Mouse (Mus musculus) ES-E14 (cell line): ENCODE data around the gene Krt23. TPM values are rescaled to one million over a fixed set of nuclear protein-coding genes. Genes with fewer than 3 reads are reported as not detected.

ENCODE experiments used
- DNase-seq: peaks from one replicate; pipeline ENCODE4 v3.0.0-alpha.2; 2013; ENCODE audit warnings: low read depth, low spot score
- H3K27ac ChIP-seq: 2 replicates; pipeline ENCODE4 v1.5.1; 2012; ENCODE audit warnings: low read depth, mild to moderate bottlenecking, low read length, moderate library complexity, mixed read lengths; ENCODE audit not compliant: poor library complexity, insufficient read depth, severe bottlenecking
- H3K36me3 ChIP-seq: 2 replicates; pipeline ENCODE4 v1.6.1; 2012; ENCODE audit warnings: mild to moderate bottlenecking, low read length, moderate library complexity, mixed read lengths; ENCODE audit not compliant: control insufficient read depth, poor library complexity, insufficient read depth, severe bottlenecking
- H3K4me1 ChIP-seq, 2 experiments: fragments of 150-350 bp in 1 of 2; sonication (generic) in 1 of 2; 2 replicates each; pipeline ENCODE4 v1.6.1; 2012; ENCODE audit warnings: low read length in 2 of 2, mild to moderate bottlenecking in 1 of 2, mixed read lengths in 1 of 2; ENCODE audit not compliant: control insufficient read depth in 2 of 2, insufficient read depth in 2 of 2, poor library complexity in 1 of 2
- H3K4me3 ChIP-seq, 2 experiments: fragments of 150-350 bp in 1 of 2; sonication (generic) in 1 of 2; 2 replicates each; pipeline ENCODE4 v1.5.1; 2012; ENCODE audit warnings: low read length in 2 of 2, low read depth in 1 of 2, mild to moderate bottlenecking in 1 of 2, mixed read lengths in 1 of 2; ENCODE audit not compliant: insufficient read depth in 1 of 2, poor library complexity in 1 of 2, severe bottlenecking in 1 of 2
- H3K9ac ChIP-seq: 2 replicates; pipeline ENCODE4 v1.6.1; 2012; ENCODE audit warnings: low read depth, mild to moderate bottlenecking, low read length, mixed read lengths; ENCODE audit not compliant: poor library complexity, insufficient read depth, severe bottlenecking
- H3K9me3 ChIP-seq: fragments of 150-350 bp; sonication (generic); 2 replicates; pipeline ENCODE4 v1.6.1; 2012; ENCODE audit warnings: low read depth, mild to moderate bottlenecking, low read length; ENCODE audit not compliant: control insufficient read depth, insufficient read depth
- CHD2 ChIP-seq: IDR thresholded peaks from 2 replicates; pipeline ENCODE4 v1.6.1; 2014; ENCODE audit warnings: mild to moderate bottlenecking, low read depth, low read length, inconsistent platforms
- HCFC1 ChIP-seq: IDR thresholded peaks from 2 replicates; pipeline ENCODE4 v1.6.1; 2012; ENCODE audit warnings: low read length, inconsistent platforms, borderline replicate concordance; ENCODE audit not compliant: insufficient read depth
- MAFK ChIP-seq: IDR thresholded peaks from 2 replicates; pipeline ENCODE4 v1.6.1; 2014; ENCODE audit warnings: mild to moderate bottlenecking, low read depth, low read length, inconsistent platforms; ENCODE audit not compliant: insufficient read depth
- ZC3H11A ChIP-seq: IDR thresholded peaks from 2 replicates; pipeline ENCODE4 v1.6.1; 2012; ENCODE audit warnings: low read depth, mild to moderate bottlenecking, inconsistent platforms, low read length, borderline replicate concordance
- ZNF384 ChIP-seq: IDR thresholded peaks from 2 replicates; pipeline ENCODE4 v1.6.1; 2012; ENCODE audit warnings: low read depth, low read length, inconsistent platforms
- in situ Hi-C, 2 experiments: fragments of 600-800 bp; cut with MboI; formaldehyde crosslinking; loops; one replicate each; pipeline ENCODE4 v1.15.1; 2025; ENCODE audit warnings: low sequenced_read_pairs in 2 of 2, inconsistent platforms in 1 of 2; ENCODE audit not compliant: unreplicated experiment in 2 of 2
- total RNA-seq: library from RNA; depleted of rRNA; stranded (reverse); fragments of 300-350 nt; gene quantifications from 2 replicates; pipeline ENCODE4 v1.2.3, GENCODE M21; 2012; rRNA removed

Gene Krt23
- total RNA-seq, 1 experiment = 0.18 TPM

GRCm38 (mm10) chr11:99430670-99431069, 62.3 kb downstream of the Krt23 start:
- DNase-seq = peak; percentile 50
- Histone ChIP-seq H3K4me1 (peaks cover 2 to 3% of the 10 kb centered on the region in 2 experiments; a peak in 2 of 4 replicates), H3K4me3 (no peak overlapping the region), H3K36me3 (no peaks in the 10 kb centered on the region), H3K9me3 (no peaks in the 10 kb centered on the region), H3K27ac (no peak overlapping the region), H3K9ac (no peak overlapping the region)
- TF ChIP-seq CHD2 (no peak), HCFC1 (no peak), MAFK (no peak), ZC3H11A (no peak), ZNF384 (no peak)
- in situ Hi-C loops = no loop called here

Other genes starting within 250 kb of the Krt23 start
- 0.11 and 0.22 TPM in 2 replicates for gene Krt222, start 249.1 kb downstream of the Krt23 start, total RNA-seq
- not detected in 2 replicates for gene Krt24, start 207.9 kb downstream of the Krt23 start, total RNA-seq
- not detected in 2 replicates for gene Krt25, start 170.2 kb downstream of the Krt23 start, total RNA-seq
- not detected in 2 replicates for gene Krt26, start 155.2 kb downstream of the Krt23 start, total RNA-seq
- gene Krt27, start 142.0 kb downstream of the Krt23 start, total RNA-seq = 0.13 TPM in 1 of 2 replicates, not detected in the other
- gene Krt28, start 118.2 kb downstream of the Krt23 start, total RNA-seq = 0.18 and 0.32 TPM in 2 replicates
- 0.53 and 2.8 TPM in 2 replicates for gene Krt10, start 103.8 kb downstream of the Krt23 start, total RNA-seq
- gene Krt12, start 70.9 kb downstream of the Krt23 start, total RNA-seq = 0.37 and 0.49 TPM in 2 replicates
- 1.8 and 2.4 TPM in 2 replicates for gene Krt20, start 55.0 kb downstream of the Krt23 start, total RNA-seq
- gene Krt39, start 28.2 kb upstream of the Krt23 start, total RNA-seq = not detected in 2 replicates
- gene Krt40, start 50.0 kb upstream of the Krt23 start, total RNA-seq = not detected in 2 replicates
- gene Krtap3-3, start 57.7 kb upstream of the Krt23 start, total RNA-seq = not detected in 2 replicates
- gene Krtap3-2, start 63.7 kb upstream of the Krt23 start, total RNA-seq = not detected in 2 replicates
- gene Gm11939, start 66.3 kb upstream of the Krt23 start, total RNA-seq = not detected in 2 replicates
- not detected in 2 replicates for gene Krtap3-1, start 73.5 kb upstream of the Krt23 start, total RNA-seq
- gene Krtap1-5, start 87.9 kb upstream of the Krt23 start, total RNA-seq = not detected in 2 replicates
- not detected in 2 replicates for gene Krtap1-4, start 90.5 kb upstream of the Krt23 start, total RNA-seq
- not detected in 2 replicates for gene Krtap1-3, start 98.2 kb upstream of the Krt23 start, total RNA-seq
- gene Krtap9-3, start 105.0 kb upstream of the Krt23 start, total RNA-seq = not detected in 2 replicates
- not detected in 2 replicates for gene Gm11938, start 110.2 kb upstream of the Krt23 start, total RNA-seq
- gene Gm11937, start 117.1 kb upstream of the Krt23 start, total RNA-seq = not detected in 2 replicates
- gene Krtap2-4, start 121.7 kb upstream of the Krt23 start, total RNA-seq = not detected in 2 replicates
- gene Gm11562, start 127.3 kb upstream of the Krt23 start, total RNA-seq = not detected in 2 replicates
- gene Krtap4-1, start 135.1 kb upstream of the Krt23 start, total RNA-seq = not detected in 2 replicates
- gene Krtap4-2, start 141.9 kb upstream of the Krt23 start, total RNA-seq = not detected in 2 replicates
- gene Krtap4-7, start 151.0 kb upstream of the Krt23 start, total RNA-seq = not detected in 2 replicates
- gene Gm11555, start 157.1 kb upstream of the Krt23 start, total RNA-seq = not detected in 2 replicates
- gene Gm11563, start 165.8 kb upstream of the Krt23 start, total RNA-seq = not detected in 2 replicates
- not detected in 2 replicates for gene Krtap4-6, start 172.8 kb upstream of the Krt23 start, total RNA-seq
- not detected in 2 replicates for gene Gm14190, start 197.6 kb upstream of the Krt23 start, total RNA-seq
- gene Gm14180, start 241.2 kb upstream of the Krt23 start, total RNA-seq = not detected in 2 replicates